Mouse (Mus musculus) liver, adult 2 months (tissue): Measurements from ENCODE around the gene Vamp8. TPM values are rescaled to one million over a fixed set of nuclear protein-coding genes. Genes with fewer than 3 reads are reported as not detected.

Source experiments
- DNase-seq: peaks from one replicate; pipeline ENCODE4 v3.0.0-alpha.2; 2011; ENCODE audit warnings: low read depth, low spot score; ENCODE audit errors: extremely low read depth
- H3K27ac ChIP-seq: fragments of 200-500 bp; replicated peaks from 2 replicates; pipeline ENCODE4 v1.5.1; 2012; ENCODE audit warnings: low read depth, mild to moderate bottlenecking, control low read depth, inconsistent platforms, low read length; ENCODE audit not compliant: insufficient read depth
- H3K27me3 ChIP-seq: fragments of 200-500 bp; 2 replicates; pipeline ENCODE4 v1.6.1; 2012; ENCODE audit warnings: mild to moderate bottlenecking, moderate library complexity, low read length, inconsistent platforms; ENCODE audit not compliant: control insufficient read depth, insufficient read depth
- H3K36me3 ChIP-seq: fragments of 200-500 bp; 2 replicates; pipeline ENCODE4 v1.6.1; 2012; ENCODE audit warnings: low read length, inconsistent platforms; ENCODE audit not compliant: control insufficient read depth, insufficient read depth
- H3K4me1 ChIP-seq: fragments of 200-500 bp; 2 replicates; pipeline ENCODE4 v1.6.1; 2011; ENCODE audit warnings: low read length; ENCODE audit not compliant: control insufficient read depth, insufficient read depth
- H3K4me3 ChIP-seq: fragments of 200-500 bp; 2 replicates; pipeline ENCODE4 v1.5.1; 2011; ENCODE audit warnings: low read depth, mild to moderate bottlenecking, control low read depth, low read length, moderate library complexity; ENCODE audit not compliant: insufficient read depth
- H3K79me2 ChIP-seq: fragments of 200-500 bp; 2 replicates; pipeline ENCODE4 v1.6.1; 2012; ENCODE audit warnings: inconsistent platforms, mild to moderate bottlenecking, low read length, moderate library complexity; ENCODE audit not compliant: control insufficient read depth, insufficient read depth
- H3K9ac ChIP-seq: fragments of 200-500 bp; 2 replicates; pipeline ENCODE4 v1.6.1; 2012; ENCODE audit warnings: low read depth, mild to moderate bottlenecking, control low read depth, inconsistent platforms, low read length
- CTCF ChIP-seq: fragments of 200-500 bp; IDR thresholded peaks from 2 replicates; pipeline ENCODE4 v1.5.1; 2011; ENCODE audit warnings: low read depth, low read length, control low read depth
- POLR2A ChIP-seq: fragments of 200-500 bp; IDR thresholded peaks from 2 replicates; pipeline ENCODE4 v1.6.1; 2011; ENCODE audit warnings: low read length, control low read depth; ENCODE audit not compliant: insufficient read depth; ENCODE audit errors: extremely low read depth
- WGBS: fragments of 180-500 bp; shearing (Covaris S2); methylation state at CpG from one replicate; pipeline ENCODE4 v1.1.7; 2018; 5-methylcytosine and 5-hydroxymethylcytosine counted together
- polyA plus RNA-seq: library from polyadenylated mRNA; depleted of rRNA; stranded (reverse); fragments of >200 nt; gene quantifications from 2 replicates; pipeline ENCODE4 v1.2.3, GENCODE M21; 2012; rRNA removed
- total RNA-seq: library from RNA; depleted of rRNA; stranded (reverse); fragments of >200 nt; gene quantifications from 2 replicates; pipeline ENCODE4 v1.2.3, GENCODE M21; 2014; rRNA removed

Vamp8 gene
- total and polyA plus RNA-seq, 2 experiments, result 219 to 238 TPM

GRCm38 (mm10) chr6:72345633-72346032, 44.9 kb downstream of the Vamp8 start:
- H3K4me3 ChIP-seq, result no peak overlapping the region
- H3K4me1 ChIP-seq, result peaks cover 18% of the 10 kb centered on the region
- no peak overlapping the region for H3K27ac ChIP-seq

DNA sequence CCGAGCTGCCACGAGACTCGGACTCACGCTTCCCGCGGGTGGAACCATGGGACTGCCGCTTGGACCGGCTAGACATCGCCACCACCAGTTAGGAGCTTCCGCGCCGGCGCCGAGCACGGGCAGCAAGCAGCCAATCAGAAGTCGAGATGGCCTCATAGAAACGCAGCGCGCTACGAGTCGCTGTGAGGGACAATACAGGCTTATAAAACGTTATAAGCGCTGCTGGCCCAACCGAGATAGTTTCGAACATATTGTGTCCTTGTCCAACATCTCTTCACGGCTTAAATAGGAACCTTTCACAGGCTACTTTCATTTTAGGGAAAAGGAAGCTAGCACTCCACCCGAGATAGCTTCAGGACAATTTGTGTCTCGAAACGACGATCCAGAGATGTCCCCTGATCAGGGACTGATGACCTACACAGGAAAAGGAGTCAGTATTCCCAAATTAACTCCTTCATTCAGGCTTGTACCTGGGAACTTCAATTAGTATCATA, 45.4 kb downstream of the Vamp8 start, which contains the start of gene Usp39:
Gene Usp39 (minus strand): TSS at position 111 of the 494 bp plus-strand sequence.
- WGBS, result under 1% methylated on average over 30 of the region's 30 CpGs
- Histone ChIP-seq H3K9ac (peak within 1 kb of the TSS; percentile 96), H3K4me3 (peak within 1 kb of the TSS; percentile 95), H3K4me1 (peaks cover 19% of the 10 kb centered on the region), H3K36me3 (peaks cover 5% of the 10 kb centered on the region), H3K27ac (peak within 1 kb of the TSS; percentile 78), H3K27me3 (no peaks in the 10 kb centered on the region), H3K79me2 (peaks cover 25% of the 10 kb centered on the region; the same call in 1 of the 2 replicates)
- DNase-seq, result peak; percentile 92
- no peak for TF ChIP-seq CTCF
- peak; percentile 54; the same call in 1 of the 2 replicates for TF ChIP-seq POLR2A

More at GRCm38 (mm10) chr6:72345633-72346032, 44.9 kb downstream of the Vamp8 start:
- peaks cover 25% of the 10 kb centered on the region; the same call in 1 of the 2 replicates for H3K79me2 ChIP-seq
- 39% methylated on average over 6 of the region's 6 CpGs for WGBS
- H3K36me3 ChIP-seq, result peaks cover 8% of the 10 kb centered on the region
- no peak overlapping the region for H3K9ac ChIP-seq
- H3K27me3 ChIP-seq, result no peaks in the 10 kb centered on the region
- TF ChIP-seq CTCF, result no peak
- no peak for TF ChIP-seq POLR2A
- DNase-seq, result no peak

DNA sequence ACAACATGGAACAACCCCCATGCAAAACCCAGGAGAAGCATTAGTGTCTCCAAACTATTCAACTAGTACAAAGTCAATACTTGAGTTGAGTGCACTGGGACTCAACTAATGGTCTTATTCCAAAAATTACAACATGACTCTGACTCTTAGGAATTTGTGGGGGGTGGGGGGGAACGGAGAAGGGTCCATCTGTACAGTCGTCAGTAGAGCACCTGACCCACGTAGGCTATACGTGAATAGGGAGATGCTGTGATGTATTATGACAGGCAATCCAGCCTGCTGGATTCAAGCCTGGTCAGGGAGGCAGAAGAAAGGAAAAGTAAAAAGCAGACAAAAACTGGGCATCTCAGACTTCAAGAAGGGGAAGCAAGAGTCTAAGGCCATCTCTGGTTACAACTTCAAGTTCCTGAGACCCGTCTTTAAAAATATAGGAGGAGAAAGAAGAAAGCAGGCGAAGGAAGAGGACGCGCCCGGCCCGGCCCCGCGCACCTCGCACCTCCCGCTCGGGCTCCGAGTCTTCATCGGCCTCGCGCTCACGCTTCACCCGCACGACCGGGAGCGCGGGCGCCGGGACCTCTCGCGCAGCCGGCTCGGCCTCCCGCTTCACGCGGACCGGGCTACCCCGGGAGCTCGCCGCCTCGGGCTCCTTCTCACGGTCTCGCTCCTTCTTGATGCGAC, 46.0 kb downstream of the Vamp8 start:
- peaks cover 18% of the 10 kb centered on the region for H3K4me1 ChIP-seq
- WGBS, result under 1% methylated on average over 42 of the region's 42 CpGs
- peak overlapping the region; percentile 78 for H3K27ac ChIP-seq
- peak overlapping the region; percentile 96 for H3K9ac ChIP-seq
- H3K27me3 ChIP-seq, result no peaks in the 10 kb centered on the region
- DNase-seq, result no peak
- H3K36me3 ChIP-seq, result peaks cover 4% of the 10 kb centered on the region
- peak overlapping the region; percentile 95 for H3K4me3 ChIP-seq
- TF ChIP-seq POLR2A, result no peak
- no peak for TF ChIP-seq CTCF
- peaks cover 26% of the 10 kb centered on the region; the same call in 1 of the 2 replicates for H3K79me2 ChIP-seq

DNA sequence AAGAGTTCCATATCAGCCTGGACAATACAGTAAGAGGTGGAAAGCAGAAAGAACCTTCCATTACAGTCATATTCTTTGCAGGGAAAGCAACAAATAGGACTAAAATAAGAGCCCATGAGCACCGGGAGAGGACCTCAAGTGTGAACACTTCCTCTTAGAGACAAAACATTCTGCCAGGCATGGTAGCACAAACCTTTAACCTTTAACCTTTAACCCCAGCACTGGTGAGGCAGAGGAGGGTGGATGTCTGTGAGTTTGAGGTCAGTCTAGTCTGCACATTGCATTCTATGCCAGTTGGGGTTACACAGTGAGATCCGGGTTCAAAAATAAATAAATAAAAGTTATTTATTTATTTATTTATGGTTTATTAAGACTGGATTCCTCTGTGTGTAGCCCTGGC, 50.0 kb downstream of the Vamp8 start:
- Histone ChIP-seq H3K4me1 (peaks cover 6% of the 10 kb centered on the region; the same call in 1 of the 2 replicates), H3K79me2 (peaks cover 20% of the 10 kb centered on the region; the same call in 1 of the 2 replicates), H3K9ac (no peak overlapping the region), H3K27ac (no peak overlapping the region), H3K36me3 (peaks cover 26% of the 10 kb centered on the region), H3K4me3 (no peak overlapping the region), H3K27me3 (no peaks in the 10 kb centered on the region)
- DNase-seq, result peak; percentile 83
- TF ChIP-seq CTCF (no peak), POLR2A (no peak)
- 15% methylated on average over 2 of the region's 2 CpGs for WGBS

Other genes starting within 250 kb of the Vamp8 start
- 5.1 and 15.4 TPM in 2 replicates for gene Atoh8, start 155.1 kb downstream of the Vamp8 start, total RNA-seq
- gene Atoh8, start 155.1 kb downstream of the Vamp8 start, polyA plus RNA-seq, result 22.9 and 28.7 TPM in 2 replicates
- not detected in 2 replicates for gene Sftpb, start 86.1 kb downstream of the Vamp8 start, total RNA-seq
- 0.31 TPM in 1 of 2 replicates, not detected in the other for gene Sftpb, start 86.1 kb downstream of the Vamp8 start, polyA plus RNA-seq
- 15.2 TPM in 2 replicates for gene Usp39, start 45.5 kb downstream of the Vamp8 start, total RNA-seq
- gene Usp39, start 45.5 kb downstream of the Vamp8 start, polyA plus RNA-seq, result 10.5 and 11.9 TPM in 2 replicates
- gene 0610030E20Rik, start 43.4 kb downstream of the Vamp8 start, total RNA-seq, result 10.2 and 14.2 TPM in 2 replicates
- gene 0610030E20Rik, start 43.4 kb downstream of the Vamp8 start, polyA plus RNA-seq, result 17.5 and 18.5 TPM in 2 replicates
- 62.9 and 78.9 TPM in 2 replicates for gene Tmem150a, start 35.3 kb downstream of the Vamp8 start, total RNA-seq
- 202 and 244 TPM in 2 replicates for gene Tmem150a, start 35.3 kb downstream of the Vamp8 start, polyA plus RNA-seq
- gene Rnf181, start 23.7 kb downstream of the Vamp8 start, total RNA-seq, result 58.1 and 62.6 TPM in 2 replicates
- 66.4 and 75.2 TPM in 2 replicates for gene Rnf181, start 23.7 kb downstream of the Vamp8 start, polyA plus RNA-seq
- gene Vamp5, start 10.2 kb downstream of the Vamp8 start, total RNA-seq, result 18.9 and 20.5 TPM in 2 replicates
- gene Vamp5, start 10.2 kb downstream of the Vamp8 start, polyA plus RNA-seq, result 18.3 and 18.5 TPM in 2 replicates
- gene Ggcx, start 23.6 kb upstream of the Vamp8 start, total RNA-seq, result 71.0 and 80.9 TPM in 2 replicates
- 62.4 and 67.3 TPM in 2 replicates for gene Ggcx, start 23.6 kb upstream of the Vamp8 start, polyA plus RNA-seq
- 54.0 and 59.7 TPM in 2 replicates for gene Mat2a, start 48.9 kb upstream of the Vamp8 start, total RNA-seq
- 19.8 and 31.1 TPM in 2 replicates for gene Mat2a, start 48.9 kb upstream of the Vamp8 start, polyA plus RNA-seq
- not detected in 2 replicates for gene Sh2d6, start 131.0 kb upstream of the Vamp8 start, total RNA-seq
- gene Sh2d6, start 131.0 kb upstream of the Vamp8 start, polyA plus RNA-seq, result not detected in 2 replicates
- 3.9 and 4.3 TPM in 2 replicates for gene Capg, start 153.7 kb upstream of the Vamp8 start, total RNA-seq
- 2.2 and 2.8 TPM in 2 replicates for gene Capg, start 153.7 kb upstream of the Vamp8 start, polyA plus RNA-seq
- gene Elmod3, start 207.7 kb upstream of the Vamp8 start, total RNA-seq, result 7.6 and 9.5 TPM in 2 replicates
- 14.7 and 16.0 TPM in 2 replicates for gene Elmod3, start 207.7 kb upstream of the Vamp8 start, polyA plus RNA-seq
- 151 and 180 TPM in 2 replicates for gene Retsat, start 207.8 kb upstream of the Vamp8 start, total RNA-seq
- gene Retsat, start 207.8 kb upstream of the Vamp8 start, polyA plus RNA-seq, result 303 and 340 TPM in 2 replicates
- gene Tgoln1, start 226.3 kb upstream of the Vamp8 start, total RNA-seq, result 68.7 and 85.5 TPM in 2 replicates
- gene Tgoln1, start 226.3 kb upstream of the Vamp8 start, polyA plus RNA-seq, result 41.4 and 48.0 TPM in 2 replicates